Mouse (Mus musculus): ENCODE measurements at regions not wholly inside any gene's neighbourhood (a gene's known extent, or its start where the extent isn't known, plus 50 kb on each side); places are given as distances from the start of the nearest gene placed in this dataset.

DNA sequence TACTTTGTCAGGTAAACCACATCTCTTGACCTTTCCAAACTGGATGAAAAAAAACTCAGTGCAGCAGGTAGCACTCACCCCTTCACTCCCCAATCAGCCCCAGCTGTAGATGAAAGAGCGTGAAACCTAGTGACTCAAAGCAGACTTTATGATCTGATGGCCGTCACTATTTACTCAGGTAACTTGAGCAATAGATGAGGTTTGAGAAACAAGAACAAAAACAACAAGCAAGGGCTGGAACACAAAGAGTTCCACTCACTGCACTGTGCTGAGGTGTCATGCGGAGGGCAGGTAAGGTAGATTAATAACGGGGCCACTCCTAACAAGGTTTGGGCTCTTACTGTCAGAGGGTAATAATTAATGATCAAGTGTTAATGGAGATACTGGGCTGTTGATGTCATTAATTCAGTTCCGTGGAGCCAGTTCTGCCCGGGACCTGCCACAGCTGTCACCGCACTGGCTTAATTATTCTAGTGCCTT, 170.4 kb upstream of the Zeb2 start:
- Histone ChIP-seq H3K27me3 (replicated peaks; ENCODE audit: control insufficient read depth, insufficient read depth, low read length) (no peaks in the 10 kb centered on the region), H3K36me3 (ENCODE audit: control insufficient read depth, insufficient read depth, low read length) (no peaks in the 10 kb centered on the region), H3K4me3 (ENCODE audit: insufficient read depth, low read depth, low read length) (no peak overlapping the region), H3K4me1 (ENCODE audit: control insufficient read depth, insufficient read depth, low read length) (peaks cover 6% of the 10 kb centered on the region; the same call in 1 of the 2 replicates), H3K27ac (ENCODE audit: insufficient read depth, low read depth, low read length) (peak overlapping the region; percentile 25)
- TF ChIP-seq CTCF (conservative IDR thresholded peaks at IDR 0.05; ENCODE audit: insufficient read depth, insufficient read length, low read depth, low read length) (no peak), POLR2A (IDR thresholded peaks at IDR 0.05; ENCODE audit: low read depth, low read length) (no peak)
- DNase-seq: peak; percentile 70
- 33% methylated on average over 7 of the region's 7 CpGs for WGBS

DNA sequence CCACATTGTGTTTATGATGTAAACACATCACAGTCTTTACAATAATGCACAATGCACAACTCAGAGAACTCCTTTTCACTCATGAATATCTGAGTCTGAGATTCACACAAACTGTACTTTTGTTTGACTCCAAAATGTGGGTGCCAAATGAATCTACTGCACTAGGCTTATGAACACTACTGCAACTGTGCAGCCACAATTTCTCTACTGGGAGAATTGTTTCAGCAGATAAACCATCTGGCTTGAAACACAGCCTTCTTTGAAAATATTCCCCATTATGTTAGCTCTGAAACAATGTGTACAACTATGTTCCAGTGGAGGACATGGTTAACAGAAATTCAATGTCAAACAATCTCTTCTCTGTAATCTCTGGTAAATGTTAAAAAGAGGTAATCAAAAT, 166.6 kb upstream of the Zeb2 start:
- Histone ChIP-seq H3K4me3 (ENCODE audit: insufficient read depth, low read depth, low read length) (no peak overlapping the region), H3K27ac (ENCODE audit: insufficient read depth, low read depth, low read length) (no peak overlapping the region), H3K36me3 (ENCODE audit: control insufficient read depth, insufficient read depth, low read length) (no peaks in the 10 kb centered on the region), H3K27me3 (replicated peaks; ENCODE audit: control insufficient read depth, insufficient read depth, low read length) (no peaks in the 10 kb centered on the region), H3K4me1 (ENCODE audit: control insufficient read depth, insufficient read depth, low read length) (peaks cover 6% of the 10 kb centered on the region; the same call in 1 of the 2 replicates)
- no peak for DNase-seq
- TF ChIP-seq CTCF (conservative IDR thresholded peaks at IDR 0.05; ENCODE audit: insufficient read depth, insufficient read length, low read depth, low read length) (no peak), POLR2A (IDR thresholded peaks at IDR 0.05; ENCODE audit: low read depth, low read length) (no peak)

DNA sequence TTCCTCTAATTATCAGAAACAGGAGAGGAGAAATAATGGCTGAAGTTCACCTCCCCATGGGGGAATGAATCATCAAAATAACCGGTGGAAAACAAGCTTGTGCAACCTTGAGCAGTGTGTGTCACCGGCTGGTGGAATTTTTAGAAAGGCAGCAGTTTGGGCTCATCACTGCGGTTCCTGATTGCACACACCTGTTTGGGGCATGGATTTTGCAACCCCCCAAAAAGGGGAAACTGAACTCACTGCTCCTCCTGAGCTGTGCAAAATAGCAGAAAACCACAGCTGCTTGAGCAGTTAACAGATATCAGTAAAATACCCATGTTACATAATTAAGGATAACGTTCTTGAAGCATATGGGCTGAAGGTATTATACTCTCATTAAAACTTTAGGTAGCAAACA, 162.3 kb upstream of the Zeb2 start:
- no peak overlapping the region for H3K27ac ChIP-seq (ENCODE audit: insufficient read depth, low read depth, low read length)
- WGBS: 76% methylated on average over 4 of the region's 4 CpGs
- H3K27me3 ChIP-seq (replicated peaks; ENCODE audit: control insufficient read depth, insufficient read depth, low read length): no peaks in the 10 kb centered on the region
- TF ChIP-seq POLR2A (IDR thresholded peaks at IDR 0.05; ENCODE audit: low read depth, low read length) (no peak), CTCF (conservative IDR thresholded peaks at IDR 0.05; ENCODE audit: insufficient read depth, insufficient read length, low read depth, low read length) (no peak)
- H3K4me3 ChIP-seq (ENCODE audit: insufficient read depth, low read depth, low read length): no peak overlapping the region
- H3K36me3 ChIP-seq (ENCODE audit: control insufficient read depth, insufficient read depth, low read length): no peaks in the 10 kb centered on the region
- H3K4me1 ChIP-seq (ENCODE audit: control insufficient read depth, insufficient read depth, low read length): no peaks in the 10 kb centered on the region
- DNase-seq: no peak

DNA sequence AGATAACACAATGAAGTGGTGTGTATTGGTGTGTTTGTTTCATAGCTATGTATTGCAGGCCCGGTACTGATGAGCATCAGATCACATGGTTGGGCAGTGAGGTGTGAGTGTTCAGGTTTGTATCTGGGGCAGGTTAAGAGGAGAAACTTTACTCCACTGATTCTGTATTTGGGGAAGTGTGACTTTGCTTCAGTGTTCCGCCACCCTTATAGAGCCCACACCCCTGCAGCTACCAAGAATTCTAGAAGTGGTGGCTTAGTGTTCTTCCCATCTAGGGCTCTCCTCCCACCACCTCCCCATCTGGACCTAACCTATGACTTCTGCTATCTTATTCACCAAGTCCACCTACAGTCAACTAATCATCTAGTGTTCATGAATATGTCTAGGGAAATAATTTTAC, 160.4 kb upstream of the Zeb2 start:
- TF ChIP-seq POLR2A (IDR thresholded peaks at IDR 0.05; ENCODE audit: low read depth, low read length) (no peak), CTCF (conservative IDR thresholded peaks at IDR 0.05; ENCODE audit: insufficient read depth, insufficient read length, low read depth, low read length) (no peak)
- no peaks in the 10 kb centered on the region for H3K36me3 ChIP-seq (ENCODE audit: control insufficient read depth, insufficient read depth, low read length)
- DNase-seq: no peak
- no peak overlapping the region for H3K27ac ChIP-seq (ENCODE audit: insufficient read depth, low read depth, low read length)
- WGBS: 97% methylated on average over 2 of the region's 2 CpGs
- no peaks in the 10 kb centered on the region for H3K27me3 ChIP-seq (replicated peaks; ENCODE audit: control insufficient read depth, insufficient read depth, low read length)
- no peak overlapping the region for H3K4me3 ChIP-seq (ENCODE audit: insufficient read depth, low read depth, low read length)
- H3K4me1 ChIP-seq (ENCODE audit: control insufficient read depth, insufficient read depth, low read length): no peaks in the 10 kb centered on the region

DNA sequence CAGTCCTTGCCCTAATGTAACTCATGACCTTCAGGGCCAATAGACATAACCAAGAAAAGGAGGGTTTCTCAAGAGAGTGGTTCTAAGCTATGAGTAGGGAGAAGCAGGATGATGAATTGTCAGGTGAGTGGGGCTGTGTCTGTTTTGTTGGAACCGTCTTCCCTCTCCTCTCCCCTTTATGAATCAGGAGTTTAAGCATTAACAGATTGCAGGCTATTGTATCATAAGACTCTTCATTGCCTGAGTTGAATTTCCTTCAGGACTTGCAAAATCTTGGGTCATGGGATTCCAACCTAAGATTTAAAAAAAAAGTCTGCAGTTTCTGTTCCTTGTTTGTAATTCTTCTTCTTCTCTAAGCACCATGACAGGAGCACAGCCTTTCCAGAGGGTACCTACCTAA, 159.5 kb upstream of the Zeb2 start:
- DNase-seq: no peak
- no peaks in the 10 kb centered on the region for H3K27me3 ChIP-seq (replicated peaks; ENCODE audit: control insufficient read depth, insufficient read depth, low read length)
- TF ChIP-seq CTCF (conservative IDR thresholded peaks at IDR 0.05; ENCODE audit: insufficient read depth, insufficient read length, low read depth, low read length): no peak
- TF ChIP-seq POLR2A (IDR thresholded peaks at IDR 0.05; ENCODE audit: low read depth, low read length): no peak

DNA sequence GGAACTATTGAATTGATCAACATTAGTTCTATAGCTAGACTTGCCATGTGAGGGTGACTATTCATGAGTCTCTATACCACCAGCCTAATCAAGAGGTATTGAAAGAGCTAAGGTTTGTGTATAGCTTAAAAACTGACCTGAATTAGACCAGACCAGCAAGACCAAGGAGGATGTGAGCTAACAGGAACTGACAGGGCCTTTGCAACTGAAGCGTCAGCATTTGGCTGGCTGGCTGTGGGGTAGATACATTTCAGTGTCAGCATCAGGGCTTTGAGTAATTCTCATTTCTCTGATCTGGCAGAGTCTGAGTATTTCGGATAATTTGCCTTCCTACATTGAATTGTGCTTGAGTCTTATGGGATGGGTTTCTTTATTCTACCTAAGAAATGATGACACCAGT, 152.8 kb upstream of the Zeb2 start:
- no peak overlapping the region for H3K27ac ChIP-seq (ENCODE audit: insufficient read depth, low read depth, low read length)
- WGBS: 87% methylated on average over 2 of the region's 2 CpGs
- no peak for DNase-seq
- H3K27me3 ChIP-seq (replicated peaks; ENCODE audit: control insufficient read depth, insufficient read depth, low read length): no peaks in the 10 kb centered on the region
- TF ChIP-seq POLR2A (IDR thresholded peaks at IDR 0.05; ENCODE audit: low read depth, low read length) (no peak), CTCF (conservative IDR thresholded peaks at IDR 0.05; ENCODE audit: insufficient read depth, insufficient read length, low read depth, low read length) (no peak)
- no peak overlapping the region for H3K4me3 ChIP-seq (ENCODE audit: insufficient read depth, low read depth, low read length)
- H3K4me1 ChIP-seq (ENCODE audit: control insufficient read depth, insufficient read depth, low read length): peaks cover 4% of the 10 kb centered on the region
- H3K36me3 ChIP-seq (ENCODE audit: control insufficient read depth, insufficient read depth, low read length): no peaks in the 10 kb centered on the region

More for the DNA sequence above, 159.5 kb upstream of the Zeb2 start:
- Histone ChIP-seq H3K4me3 (ENCODE audit: insufficient read depth, low read depth, low read length) (no peak overlapping the region), H3K27ac (ENCODE audit: insufficient read depth, low read depth, low read length) (no peak overlapping the region), H3K36me3 (ENCODE audit: control insufficient read depth, insufficient read depth, low read length) (no peaks in the 10 kb centered on the region), H3K4me1 (ENCODE audit: control insufficient read depth, insufficient read depth, low read length) (no peaks in the 10 kb centered on the region)
- 68% methylated on average over 1 of the region's 1 CpGs for WGBS

DNA sequence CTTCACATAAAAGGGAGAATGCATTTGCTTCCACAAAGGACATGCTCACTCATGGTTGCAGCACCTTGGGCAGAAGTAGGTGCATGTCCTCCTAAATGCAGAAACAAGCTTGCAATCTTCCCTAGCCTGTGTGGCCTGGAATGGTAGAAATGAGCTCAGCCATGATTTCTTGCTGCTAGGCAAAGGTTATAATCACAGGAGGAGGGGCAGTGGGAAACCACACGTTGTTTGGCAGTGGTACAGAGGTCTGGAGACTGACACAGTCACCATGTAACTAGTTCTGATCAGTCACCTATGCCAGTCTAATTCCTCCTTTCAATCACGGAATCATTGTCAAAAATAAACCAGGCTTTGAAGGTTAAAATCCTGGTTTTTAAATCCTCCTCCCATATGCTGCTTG, 148.6 kb upstream of the Zeb2 start:
- DNase-seq: peak; percentile 76
- no peak for TF ChIP-seq CTCF (conservative IDR thresholded peaks at IDR 0.05; ENCODE audit: insufficient read depth, insufficient read length, low read depth, low read length)
- no peak for TF ChIP-seq POLR2A (IDR thresholded peaks at IDR 0.05; ENCODE audit: low read depth, low read length)
- Histone ChIP-seq H3K4me3 (ENCODE audit: insufficient read depth, low read depth, low read length) (no peak overlapping the region), H3K27me3 (replicated peaks; ENCODE audit: control insufficient read depth, insufficient read depth, low read length) (no peaks in the 10 kb centered on the region), H3K4me1 (ENCODE audit: control insufficient read depth, insufficient read depth, low read length) (peaks cover 4% of the 10 kb centered on the region), H3K27ac (ENCODE audit: insufficient read depth, low read depth, low read length) (no peak overlapping the region), H3K36me3 (ENCODE audit: control insufficient read depth, insufficient read depth, low read length) (no peaks in the 10 kb centered on the region)
- 23% methylated on average over 2 of the region's 2 CpGs for WGBS

DNA sequence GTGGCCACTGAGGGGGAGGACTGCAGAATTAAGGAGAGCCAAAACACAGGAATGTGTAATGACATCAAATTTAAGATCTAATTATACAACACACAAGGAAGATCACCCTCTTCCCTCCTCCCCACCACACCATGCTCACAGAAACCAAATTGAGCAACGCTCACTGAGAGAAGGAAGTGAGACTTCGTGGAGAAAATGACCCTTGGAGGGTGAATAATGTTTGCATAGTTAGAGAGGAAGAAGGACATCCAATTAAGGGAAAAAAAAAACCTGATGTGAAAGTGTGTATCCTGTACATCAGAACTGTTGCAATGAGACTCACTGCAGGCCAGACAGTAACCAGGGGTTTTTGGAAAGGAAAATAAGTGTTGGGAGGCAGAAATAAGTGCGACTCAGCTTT, 144.8 kb upstream of the Zeb2 start:
- no peak overlapping the region for H3K4me3 ChIP-seq (ENCODE audit: insufficient read depth, low read depth, low read length)
- WGBS: 54% methylated on average over 3 of the region's 3 CpGs
- TF ChIP-seq POLR2A (IDR thresholded peaks at IDR 0.05; ENCODE audit: low read depth, low read length): no peak
- TF ChIP-seq CTCF (conservative IDR thresholded peaks at IDR 0.05; ENCODE audit: insufficient read depth, insufficient read length, low read depth, low read length): no peak
- H3K27ac ChIP-seq (ENCODE audit: insufficient read depth, low read depth, low read length): no peak overlapping the region
- H3K36me3 ChIP-seq (ENCODE audit: control insufficient read depth, insufficient read depth, low read length): no peaks in the 10 kb centered on the region
- H3K27me3 ChIP-seq (replicated peaks; ENCODE audit: control insufficient read depth, insufficient read depth, low read length): no peaks in the 10 kb centered on the region
- peaks cover 4% of the 10 kb centered on the region for H3K4me1 ChIP-seq (ENCODE audit: control insufficient read depth, insufficient read depth, low read length)
- DNase-seq: no peak

All from kidney, adult 2 months (tissue).